In the genomic region with DNA sequence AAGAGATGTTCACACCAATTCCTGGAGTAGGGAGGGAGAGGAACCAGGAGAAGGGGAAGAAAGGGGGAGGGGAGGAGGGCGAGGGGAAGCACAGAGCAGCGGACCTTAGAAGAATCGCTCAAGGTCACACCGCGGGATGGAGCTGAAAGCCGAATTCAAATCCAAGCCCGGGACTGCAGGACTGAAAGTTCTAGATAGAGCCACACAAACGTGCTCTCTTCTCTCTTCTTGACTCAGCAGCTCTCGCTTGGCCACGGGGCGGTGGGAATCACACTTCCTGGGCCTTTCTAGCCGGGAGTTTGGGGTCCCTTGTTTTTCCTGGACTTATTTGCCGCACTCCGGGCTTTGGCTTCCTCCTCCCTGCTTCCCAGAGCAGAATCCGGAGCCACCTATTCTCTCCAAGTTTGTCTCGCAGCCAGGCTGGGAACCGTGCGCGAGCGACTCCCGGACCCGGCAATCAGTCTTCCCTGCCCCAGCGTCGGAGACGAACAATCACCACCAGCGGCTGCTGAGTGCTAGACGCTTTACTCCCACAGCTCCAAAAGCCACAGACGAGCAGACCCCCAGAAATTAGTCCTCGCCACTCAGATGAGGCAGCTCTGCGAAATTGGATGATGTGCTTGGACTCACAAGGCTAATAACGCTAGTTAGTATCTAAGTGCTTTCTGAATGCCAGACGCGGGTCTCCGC, we compare ENCODE assay signal across 8 mouse cellular contexts. TPM values are rescaled to one million over a fixed set of nuclear protein-coding genes. Genes with fewer than 3 reads are reported as not detected.
DNase-seq lines count a peak whose midpoint lies in the region; ATAC-seq and TF ChIP-seq lines count a peak whose summit lies in the region.

No protein-coding gene starts in this region.

- peaks cover 59% of the 10 kb centered on the region for H3K4me1 ChIP-seq in forebrain, embryonic 12.5 days
- H3K4me1 ChIP-seq in kidney, adult 2 months (ENCODE audit: control insufficient read depth, insufficient read depth, low read length), result peaks cover 15% of the 10 kb centered on the region

- no peak for TF ChIP-seq POLR2A in kidney, adult 2 months (IDR thresholded peaks at IDR 0.05; ENCODE audit: low read depth, low read length)

- no peak for ATAC-seq in forebrain, embryonic 12.5 days (ENCODE audit: low FRiP score)

- peak overlapping the region; percentile 72 for H3K4me3 ChIP-seq in forebrain, embryonic 12.5 days (replicated peaks)
- peak overlapping the region; percentile 55 for H3K4me3 ChIP-seq in kidney, adult 2 months (ENCODE audit: insufficient read depth, low read depth, low read length)

- peak overlapping the region; percentile 73 for H3K4me2 ChIP-seq in forebrain, embryonic 12.5 days

- H3K27ac ChIP-seq in forebrain, embryonic 12.5 days, result peak overlapping the region; percentile 99
- H3K27ac ChIP-seq in kidney, adult 2 months (ENCODE audit: insufficient read depth, low read depth, low read length), result peak overlapping the region; percentile 12

- H3K27me3 ChIP-seq in forebrain, embryonic 12.5 days, result no peaks in the 10 kb centered on the region
- H3K27me3 ChIP-seq in kidney, adult 2 months (replicated peaks; ENCODE audit: control insufficient read depth, insufficient read depth, low read length), result no peaks in the 10 kb centered on the region

- peak; percentile 20 to 23 for DNase-seq in left cerebral cortex, postnatal 36 days (ENCODE audit: low spot score in 2 of 2)
- no peak for DNase-seq in left cerebral cortex, adult 9 months (ENCODE audit: low spot score in 2 of 2)
- peak; percentile 46 to 49 for DNase-seq in adrenal gland, postnatal 36 days
- DNase-seq in kidney, adult 2 months, result peak; percentile 42
- peak; percentile 42 for DNase-seq in mesoderm, embryonic 11.5 days (ENCODE audit: low read depth, low spot score)
- no peak for DNase-seq in spleen, postnatal 14 days (ENCODE audit: low spot score in 2 of 2)
- DNase-seq in gastrocnemius, adult 8-10 months (ENCODE audit: low spot score in 2 of 2), result no peak

- intact Hi-C loops in left cerebral cortex, postnatal 36 days (cut with DNase I), result loop anchor here (5.0 kb wide), 1 partner anchor 45 kb away; no protein-coding TSS in a partner anchor

- no peaks in the 10 kb centered on the region for H3K36me3 ChIP-seq in forebrain, embryonic 12.5 days (replicated peaks)
- no peaks in the 10 kb centered on the region for H3K36me3 ChIP-seq in kidney, adult 2 months (ENCODE audit: control insufficient read depth, insufficient read depth, low read length)

- H3K9me3 ChIP-seq in forebrain, embryonic 12.5 days, result no peaks in the 10 kb centered on the region

- no peak for TF ChIP-seq CTCF in kidney, adult 2 months (conservative IDR thresholded peaks at IDR 0.05; ENCODE audit: insufficient read depth, insufficient read length, low read depth, low read length)

- peak overlapping the region; percentile 91 for H3K9ac ChIP-seq in forebrain, embryonic 12.5 days

- WGBS in forebrain, embryonic 12.5 days, result under 1% methylated on average over 34 of the region's 34 CpGs
- 3% methylated on average over 34 of the region's 34 CpGs for WGBS in kidney, adult 2 months

RNA-seq across cellular contexts. Expression of a gene that starts 1.4 kb away (rescaled TPM):
- 1 to 10 TPM; 4.8 to 5.5 TPM for total RNA-seq in left cerebral cortex, postnatal 36 days (2021)
- total RNA-seq in adrenal gland, postnatal 36 days (2021), result under 1 TPM; 0.93 to 0.99 TPM
- 81.1 and 81.2 TPM in 2 replicates for polyA plus RNA-seq in forebrain, embryonic 12.5 days (2016; fragmentation: Nextera tagmentation; extraction: Ambion mirVana)
- 61.5 and 62.5 TPM in 2 replicates for polyA plus RNA-seq in kidney, adult 2 months (2012; rRNA removed)
- total RNA-seq in gastrocnemius, adult 8-10 months (2022), result 1 to 10 TPM in 2 of 4 experiments, under 1 TPM in 2; 0.86 to 1.7 (median 1.1) TPM

Comparison
In these comparisons a context has a peak if more than half of its experiments do, and no peak if none do; other contexts are left out.
1. DNase-seq: peak in left cerebral cortex, postnatal 36 days (2 of 2), adrenal gland, postnatal 36 days (2 of 2), kidney, adult 2 months (single experiment) and mesoderm, embryonic 11.5 days (single experiment); none in left cerebral cortex, adult 9 months (0 of 2), spleen, postnatal 14 days (0 of 2) and gastrocnemius, adult 8-10 months (0 of 2).